Mouse (Mus musculus): ENCODE data around the gene Vmn1r199.

- TF ChIP-seq CTCF (IDR thresholded peaks at IDR 0.05; ENCODE audit: extremely low read depth, insufficient read depth, insufficient read length, insufficient replicate concordance) (no peak), POLR2A (IDR thresholded peaks at IDR 0.05; ENCODE audit: low read depth, low read length) (no peak)
These were observed 3.8 kb downstream of the Vmn1r199 start for GRCm38 (mm10) chr13:22383401-22383800.

All from spleen, adult 2 months (tissue).